Mouse (Mus musculus): Measurements from ENCODE around the gene Grm4. TPM values are rescaled to one million over a fixed set of nuclear protein-coding genes. Genes with fewer than 3 reads are reported as not detected.
A peak's percentile ranks its signal among the peaks of the same experiment; 100 is the strongest.

The Grm4 gene
- total and polyA plus RNA-seq, 3 experiments = 0.06 TPM; not detected in 2

- H3K9me3 ChIP-seq (replicated peaks; ENCODE audit: insufficient read depth, low read length) = no peaks in the 10 kb centered on the region
- H3K4me3 ChIP-seq (ENCODE audit: control insufficient read depth in 1 of 2, insufficient read depth in 1 of 2, low read depth in 2 of 2, low read length in 2 of 2) = no peak overlapping the region
- H3K27me3 ChIP-seq (ENCODE audit: control insufficient read depth in 1 of 2, insufficient read depth in 2 of 2, low read length in 2 of 2) = peaks cover 0 to 2% of the 10 kb centered on the region in 2 experiments; a peak in 2 of 4 replicates
- no peak for TF ChIP-seq HCFC1 (IDR thresholded peaks at IDR 0.05; ENCODE audit: low read depth, low read length)
- TF ChIP-seq SIN3A (IDR thresholded peaks at IDR 0.05; ENCODE audit: low read length) = no peak
- DNase-seq (ENCODE audit: low read depth, low spot score) = no peak
- no peaks in the 10 kb centered on the region for H3K36me3 ChIP-seq (ENCODE audit: control insufficient read depth in 1 of 2, insufficient read depth in 2 of 2, low read length in 2 of 2)
- no peak overlapping the region for H3K9ac ChIP-seq (ENCODE audit: control insufficient read depth, low read depth, low read length, poor library complexity, severe bottlenecking)
- H3K79me2 ChIP-seq (ENCODE audit: control insufficient read depth, insufficient read depth, low read length, poor library complexity) = no peaks in the 10 kb centered on the region
- no peaks in the 10 kb centered on the region for H3K4me1 ChIP-seq (ENCODE audit: control insufficient read depth in 1 of 2, insufficient read depth in 2 of 2, low read length in 2 of 2)
- no peak overlapping the region for H3K27ac ChIP-seq (ENCODE audit: control insufficient read depth, low read depth, low read length)
These were observed 37.6 kb downstream of the Grm4 start for GRCm38 (mm10) chr17:27483571-27483970.

GRCm38 (mm10) chr17:27480143-27481103 lies 40.8 kb downstream of the Grm4 start:
- no peaks in the 10 kb centered on the region for H3K79me2 ChIP-seq (ENCODE audit: control insufficient read depth, insufficient read depth, low read length, poor library complexity)
- no peak overlapping the region for H3K4me3 ChIP-seq (ENCODE audit: control insufficient read depth in 1 of 2, insufficient read depth in 1 of 2, low read depth in 2 of 2, low read length in 2 of 2)
- H3K27me3 ChIP-seq (ENCODE audit: control insufficient read depth in 1 of 2, insufficient read depth in 2 of 2, low read length in 2 of 2) = peaks cover 0 to 2% of the 10 kb centered on the region in 2 experiments; a peak in 2 of 4 replicates
- no peaks in the 10 kb centered on the region for H3K4me1 ChIP-seq (ENCODE audit: control insufficient read depth in 1 of 2, insufficient read depth in 2 of 2, low read length in 2 of 2)
- peak; percentile 17 for DNase-seq (ENCODE audit: low read depth, low spot score)
- no peaks in the 10 kb centered on the region for H3K36me3 ChIP-seq (ENCODE audit: control insufficient read depth in 1 of 2, insufficient read depth in 2 of 2, low read length in 2 of 2)
- H3K9me3 ChIP-seq (replicated peaks; ENCODE audit: insufficient read depth, low read length) = no peaks in the 10 kb centered on the region
- TF ChIP-seq MXI1 (IDR thresholded peaks at IDR 0.05; ENCODE audit: low read depth, low read length) = no peak
- no peak for TF ChIP-seq RAD21 (IDR thresholded peaks at IDR 0.05; ENCODE audit: low read depth, low read length)
- TF ChIP-seq RCOR1 (IDR thresholded peaks at IDR 0.05; ENCODE audit: low read depth, low read length) = no peak
- TF ChIP-seq CHD2 (IDR thresholded peaks at IDR 0.05; ENCODE audit: low read length) = no peak
- no peak for TF ChIP-seq JUND (IDR thresholded peaks at IDR 0.05; ENCODE audit: low read depth, low read length)
- TF ChIP-seq EP300 (IDR thresholded peaks at IDR 0.05; ENCODE audit: low read depth in 1 of 2, low read length in 2 of 2) = no peak
- TF ChIP-seq POLR2AphosphoS5 (IDR thresholded peaks at IDR 0.05; ENCODE audit: borderline replicate concordance, low read depth, low read length) = no peak
- TF ChIP-seq TBP (IDR thresholded peaks at IDR 0.05; ENCODE audit: low read depth, low read length) = no peak
- no peak for TF ChIP-seq HCFC1 (IDR thresholded peaks at IDR 0.05; ENCODE audit: low read depth, low read length)
- no peak for TF ChIP-seq MYB (IDR thresholded peaks at IDR 0.05; ENCODE audit: low read depth, low read length)
- no peak for TF ChIP-seq TCF12 (IDR thresholded peaks at IDR 0.05; ENCODE audit: low read depth, low read length)
- no peak for TF ChIP-seq POLR2A (IDR thresholded peaks at IDR 0.05; ENCODE audit: control insufficient read depth in 1 of 2, insufficient read depth in 1 of 2, low read depth in 1 of 2, low read length in 2 of 2, poor library complexity in 1 of 2)
- no peak for TF ChIP-seq SMC3 (IDR thresholded peaks at IDR 0.05; ENCODE audit: low read depth, low read length)
- no peak for TF ChIP-seq GABPA (IDR thresholded peaks at IDR 0.05; ENCODE audit: low read depth, low read length)
- no peak for TF ChIP-seq ZC3H11A (IDR thresholded peaks at IDR 0.05; ENCODE audit: low read depth, low read length)
- no peak for TF ChIP-seq ZMIZ1 (IDR thresholded peaks at IDR 0.05; ENCODE audit: low read depth, low read length)
- TF ChIP-seq E2F4 (IDR thresholded peaks at IDR 0.05; ENCODE audit: borderline replicate concordance, low read depth, low read length) = no peak
- no peak for TF ChIP-seq ZKSCAN1 (IDR thresholded peaks at IDR 0.05; ENCODE audit: low read depth, low read length)
- TF ChIP-seq BHLHE40 (IDR thresholded peaks at IDR 0.05; ENCODE audit: borderline replicate concordance, low read depth, low read length) = no peak
- no peak for TF ChIP-seq NELFE (IDR thresholded peaks at IDR 0.05; ENCODE audit: low read depth, low read length)
- no peak overlapping the region for H3K27ac ChIP-seq (ENCODE audit: control insufficient read depth, low read depth, low read length)
- H3K9ac ChIP-seq (ENCODE audit: control insufficient read depth, low read depth, low read length, poor library complexity, severe bottlenecking) = no peak overlapping the region
